Mouse (Mus musculus) MEL (cell line): ENCODE measurements around the gene Socs7.

Source experiments
- CHD2 ChIP-seq: IDR thresholded peaks from 2 replicates; pipeline ENCODE4 v1.6.1; 2011; ENCODE audit warnings: low read length, improper control_type of control experiment
- CTCF ChIP-seq, 3 experiments: IDR thresholded peaks in 2 of 3; conservative IDR thresholded peaks in 1 of 3; 2 replicates each; pipeline ENCODE4 v1.5.1; 2011 to 2012; ENCODE audit warnings: low read length in 3 of 3, low read depth in 2 of 3, mild to moderate bottlenecking in 2 of 3, improper control_type of control experiment in 1 of 3, inconsistent platforms in 1 of 3, mixed read lengths in 1 of 3, moderate library complexity in 1 of 3; ENCODE audit not compliant: control insufficient read depth in 1 of 3, insufficient read depth in 1 of 3, poor library complexity in 1 of 3, severe bottlenecking in 1 of 3
- E2F4 ChIP-seq: IDR thresholded peaks from 2 replicates; pipeline ENCODE4 v1.6.1; 2011; ENCODE audit warnings: low read depth, low read length, improper control_type of control experiment, borderline replicate concordance
- EP300 ChIP-seq, 2 experiments: IDR thresholded peaks; 2 replicates each; pipeline ENCODE4 v1.6.1; 2011; ENCODE audit warnings: improper control_type of control experiment in 2 of 2, low read length in 2 of 2, low read depth in 1 of 2, mild to moderate bottlenecking in 1 of 2
- ETS1 ChIP-seq: IDR thresholded peaks from 2 replicates; pipeline ENCODE4 v1.6.1; 2012; ENCODE audit warnings: low read depth, mild to moderate bottlenecking, inconsistent platforms, low read length, improper control_type of control experiment, moderate library complexity
- GATA1 ChIP-seq: IDR thresholded peaks from 2 replicates; pipeline ENCODE4 v1.6.1; 2011; ENCODE audit warnings: low read depth, low read length, improper control_type of control experiment
- POLR2A ChIP-seq, 2 experiments: IDR thresholded peaks; 2 replicates each; pipeline ENCODE4 v1.6.1; 2011 to 2012; ENCODE audit warnings: low read length in 2 of 2, mild to moderate bottlenecking in 2 of 2, control low read depth in 1 of 2, improper control_type of control experiment in 1 of 2, low read depth in 1 of 2, moderate library complexity in 1 of 2; ENCODE audit not compliant: control insufficient read depth in 1 of 2, insufficient read depth in 1 of 2, poor library complexity in 1 of 2
- POLR2AphosphoS2 ChIP-seq: IDR thresholded peaks from 2 replicates; pipeline ENCODE4 v1.6.1; 2011; ENCODE audit warnings: low read length, improper control_type of control experiment
- POLR2AphosphoS5 ChIP-seq: IDR thresholded peaks from 2 replicates; pipeline ENCODE4 v1.6.1; 2012; ENCODE audit warnings: low read depth, borderline replicate concordance, mild to moderate bottlenecking, inconsistent platforms, low read length, moderate library complexity, mixed read lengths
- RCOR1 ChIP-seq: IDR thresholded peaks from 2 replicates; pipeline ENCODE4 v1.6.1; 2012; ENCODE audit warnings: low read depth, mild to moderate bottlenecking, inconsistent platforms, low read length, improper control_type of control experiment
- SMC3 ChIP-seq: IDR thresholded peaks from 2 replicates; pipeline ENCODE4 v1.6.1; 2011; ENCODE audit warnings: low read depth, low read length, improper control_type of control experiment
- TAL1 ChIP-seq: IDR thresholded peaks from 2 replicates; pipeline ENCODE4 v1.6.1; 2012; ENCODE audit warnings: mild to moderate bottlenecking, inconsistent platforms, low read length, moderate library complexity, mixed read lengths
- ZC3H11A ChIP-seq: IDR thresholded peaks from 2 replicates; pipeline ENCODE4 v1.6.1; 2012; ENCODE audit warnings: low read depth, mild to moderate bottlenecking, inconsistent platforms, low read length, improper control_type of control experiment
- ZNF384 ChIP-seq: IDR thresholded peaks from 2 replicates; pipeline ENCODE4 v1.6.1; 2012; ENCODE audit warnings: low read depth, mild to moderate bottlenecking, inconsistent platforms, low read length, improper control_type of control experiment

DNA sequence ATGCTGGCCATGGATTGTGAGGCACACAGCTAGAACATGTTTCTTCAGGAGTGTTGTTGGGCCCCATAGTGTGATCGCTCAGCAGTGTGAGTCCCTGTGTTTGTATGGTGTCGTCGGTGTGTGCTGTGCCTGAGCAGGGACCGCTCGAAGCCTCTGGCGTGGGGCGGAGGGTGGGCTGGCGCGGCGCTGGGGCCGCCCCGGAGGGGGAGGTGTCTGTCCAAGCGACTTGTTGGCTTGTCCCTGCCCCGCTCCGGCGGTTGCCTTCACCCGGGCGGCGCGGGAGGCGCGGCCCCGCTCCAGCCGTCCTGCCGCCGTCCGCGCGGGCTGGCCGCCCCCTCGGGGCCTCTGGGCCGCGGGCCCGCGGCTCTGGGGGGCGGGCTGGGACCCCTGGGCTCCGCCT, 77.6 kb downstream of the Socs7 start:
- TF ChIP-seq CTCF (IDR thresholded peaks at IDR 0.05 in 2 of 3, conservative IDR thresholded peaks at IDR 0.05 in 1 of 3; ENCODE audit: control insufficient read depth in 1 of 3, insufficient read depth in 1 of 3, low read depth in 2 of 3, low read length in 3 of 3, poor library complexity in 1 of 3, severe bottlenecking in 1 of 3): no peak
- TF ChIP-seq ZC3H11A: no peak
- no peak for TF ChIP-seq EP300 (IDR thresholded peaks at IDR 0.05; ENCODE audit: low read depth in 1 of 2, low read length in 2 of 2)
- no peak for TF ChIP-seq POLR2A (IDR thresholded peaks at IDR 0.05; ENCODE audit: control insufficient read depth in 1 of 2, insufficient read depth in 1 of 2, low read depth in 1 of 2, low read length in 2 of 2, poor library complexity in 1 of 2)
- TF ChIP-seq E2F4: no peak
- TF ChIP-seq SMC3: no peak
- no peak for TF ChIP-seq RCOR1
- no peak for TF ChIP-seq CHD2
- no peak for TF ChIP-seq ETS1
- no peak for TF ChIP-seq ZNF384
- no peak for TF ChIP-seq TAL1
- no peak for TF ChIP-seq POLR2AphosphoS2
- no peak for TF ChIP-seq GATA1
- TF ChIP-seq POLR2AphosphoS5: no peak
